Mouse (Mus musculus) small intestine, adult 2 months (tissue): ENCODE data around the gene Zfp280b.
"Not testable (repeated sequence)": the region's sequence is repeated elsewhere in the genome, so short reads cannot be mapped to it uniquely, and the experiment has no call there.

Source experiments
- CTCF ChIP-seq: fragments of 200-500 bp; IDR thresholded peaks from 2 replicates; pipeline ENCODE4 v1.5.1; 2012; ENCODE audit warnings: low read depth, mild to moderate bottlenecking, control low read depth, inconsistent platforms, low read length, moderate library complexity, mixed read lengths; ENCODE audit not compliant: insufficient replicate concordance, insufficient read length; ENCODE audit errors: extremely low read depth
- POLR2A ChIP-seq: fragments of 200-500 bp; IDR thresholded peaks from 2 replicates; pipeline ENCODE4 v1.6.1; 2012; ENCODE audit warnings: low read depth, mild to moderate bottlenecking, control low read depth, inconsistent platforms, low read length, moderate library complexity

DNA sequence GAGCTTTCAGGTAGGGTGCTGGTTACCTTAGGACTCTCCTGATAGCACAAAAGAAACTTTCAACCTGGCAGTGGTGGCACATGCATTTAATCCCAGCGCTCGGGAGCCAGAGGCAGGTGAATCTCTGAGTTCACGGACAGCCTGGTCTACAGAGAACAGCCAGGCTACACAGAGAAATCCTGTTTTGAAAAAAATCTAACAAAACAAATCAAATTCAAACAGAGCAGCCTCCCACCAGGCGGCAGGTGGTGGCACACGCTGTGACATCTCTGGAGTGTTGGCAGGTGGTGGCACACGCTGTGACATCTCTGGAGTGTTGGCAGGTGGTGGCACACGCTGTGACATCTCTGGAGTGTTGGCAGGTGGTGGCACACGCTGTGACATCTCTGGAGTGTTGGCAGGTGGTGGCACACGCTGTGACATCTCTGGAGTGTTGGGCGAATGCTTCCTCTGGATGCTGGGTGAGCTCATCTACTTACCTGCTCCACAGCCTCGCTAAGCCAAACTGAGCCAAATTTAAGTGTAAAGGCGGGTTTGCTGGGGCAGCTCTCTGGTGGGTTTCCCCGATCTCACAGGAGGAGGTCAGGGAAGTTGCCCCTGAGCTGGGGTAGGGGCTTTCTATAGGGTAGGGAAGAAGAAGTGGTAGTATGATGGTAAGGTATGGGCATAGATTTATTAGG is 37.8 kb upstream of the Zfp280b start:
- not testable (repeated sequence) for TF ChIP-seq CTCF, POLR2A
